Mouse (Mus musculus): ENCODE results near the gene 1700031F05Rik.
"Not testable (repeated sequence)": the region's sequence is repeated elsewhere in the genome, so short reads cannot be mapped to it uniquely, and the experiment has no call there.

The 1700031F05Rik gene

GRCm38 (mm10) chrX:102867871-102868270 is at the start of gene 1700031F05Rik:
TSS of gene 1700031F05Rik (minus strand) at chrX:102867971.
- in situ Hi-C loops (cut with MboI; ENCODE audit: unreplicated experiment in 2 of 2), result no loop called here

GRCm38 (mm10) chrX:102914823-102915222 is 47.1 kb upstream of the 1700031F05Rik start:
- in situ Hi-C loops (cut with MboI; ENCODE audit: unreplicated experiment in 2 of 2), result loop anchor here in 1 of 2 experiments (25.0 kb wide), 1 partner anchor 703 kb away; no protein-coding TSS in a partner anchor

- in situ Hi-C loops (cut with MboI; ENCODE audit: unreplicated experiment in 2 of 2), result loop anchor here in 1 of 2 experiments (25.0 kb wide), 1 partner anchor 696 kb away; no protein-coding TSS in a partner anchor
Observed at GRCm38 (mm10) chrX:102908587-102908986, 40.8 kb upstream of the 1700031F05Rik start, which contains the start of the genes Dmrtc1a and 1700011M02Rik. TSS of gene Dmrtc1a (minus strand) at chrX:102908687. TSS of gene 1700011M02Rik (plus strand) at chrX:102908905.

- in situ Hi-C loops (cut with MboI; ENCODE audit: unreplicated experiment in 2 of 2), result not testable (repeated sequence)
Observed at GRCm38 (mm10) chrX:102854516-102854915, 13.3 kb downstream of the 1700031F05Rik start, which contains the start of gene Dmrtc1c2. TSS of gene Dmrtc1c2 (minus strand) at chrX:102854616.

GRCm38 (mm10) chrX:102812311-102812710 is 55.5 kb downstream of the 1700031F05Rik start:
- in situ Hi-C loops (cut with MboI; ENCODE audit: unreplicated experiment in 2 of 2), result no loop called here

Measured in v-Abl transformed pro-B cells (cell line).